Mouse (Mus musculus): ENCODE results near the gene Mecr. TPM values are rescaled to one million over a fixed set of nuclear protein-coding genes. Genes with fewer than 3 reads are reported as not detected.
A peak's percentile ranks its signal among the peaks of the same experiment; 100 is the strongest.
"Not testable (repeated sequence)": the region's sequence is repeated elsewhere in the genome, so short reads cannot be mapped to it uniquely, and the experiment has no call there.

Gene Mecr
- 52.9 and 55.0 TPM in 2 replicates for polyA plus RNA-seq (2016; fragmentation: Nextera tagmentation; extraction: Ambion mirVana)

DNA sequence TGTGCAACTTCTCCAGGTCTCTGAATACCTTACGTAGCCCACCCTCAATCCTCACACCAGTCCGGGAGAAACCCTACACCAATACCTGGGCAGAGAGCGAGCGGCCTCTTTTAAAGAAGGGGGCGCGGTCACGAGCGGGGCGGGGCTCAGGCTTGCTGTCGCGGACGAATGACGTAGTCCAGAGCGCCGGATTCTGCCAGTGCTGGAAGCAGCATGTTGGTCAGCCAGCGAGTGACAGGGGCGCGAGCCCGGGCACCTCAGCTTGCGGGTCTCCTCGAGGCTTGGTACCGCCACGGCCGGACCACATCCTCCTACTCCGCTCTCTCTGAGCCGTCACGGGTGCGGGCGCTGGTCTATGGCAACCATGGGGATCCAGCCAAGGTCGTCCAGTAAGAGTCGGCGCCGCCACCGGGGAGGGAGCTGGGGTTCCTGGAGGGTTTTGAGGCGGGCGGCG is at the start of gene Mecr:
TSS of gene Mecr (plus strand) at position 181 of the 454 bp plus-strand sequence.
- peak within 1 kb of the TSS; percentile 82 for H3K27ac ChIP-seq (replicated peaks)
- WGBS = under 1% methylated on average over 37 of the region's 37 CpGs
- peaks cover 41% of the 10 kb centered on the region for H3K4me1 ChIP-seq
- peaks cover 7% of the 10 kb centered on the region for H3K36me3 ChIP-seq (replicated peaks)
- DNase-seq (ENCODE audit: low spot score) = peak; percentile 95
- H3K27me3 ChIP-seq (replicated peaks; ENCODE audit: low read depth, poor library complexity, severe bottlenecking) = peaks cover 25% of the 10 kb centered on the region
- H3K4me3 ChIP-seq = peak within 1 kb of the TSS; percentile 100
- H3K9me3 ChIP-seq = no peaks in the 10 kb centered on the region

GRCm38 (mm10) chr4:131796312-131797080 is 46.8 kb upstream of the Mecr start:
- 82% methylated on average over 14 of the region's 14 CpGs for WGBS
- H3K4me3 ChIP-seq = no peak overlapping the region

GRCm38 (mm10) chr4:131797483-131797882 is 45.8 kb upstream of the Mecr start:
- WGBS = 79% methylated on average over 7 of the region's 7 CpGs
- Histone ChIP-seq H3K36me3 (replicated peaks) (peaks cover 34% of the 10 kb centered on the region), H3K9me3 (no peaks in the 10 kb centered on the region), H3K27me3 (replicated peaks; ENCODE audit: low read depth, poor library complexity, severe bottlenecking) (no peaks in the 10 kb centered on the region), H3K4me3 (no peak overlapping the region), H3K4me1 (peaks cover 44% of the 10 kb centered on the region), H3K27ac (replicated peaks) (peak overlapping the region; percentile 31; the same call in 1 of the 2 replicates)
- DNase-seq (ENCODE audit: low spot score) = no peak

More at GRCm38 (mm10) chr4:131796312-131797080, 46.8 kb upstream of the Mecr start:
- Histone ChIP-seq H3K27me3 (replicated peaks; ENCODE audit: low read depth, poor library complexity, severe bottlenecking) (no peaks in the 10 kb centered on the region), H3K9me3 (no peaks in the 10 kb centered on the region), H3K36me3 (replicated peaks) (peaks cover 24% of the 10 kb centered on the region), H3K4me1 (peaks cover 44% of the 10 kb centered on the region), H3K27ac (replicated peaks) (no peak overlapping the region)
- no peak for DNase-seq (ENCODE audit: low spot score)

GRCm38 (mm10) chr4:131797920-131798319 is 45.4 kb upstream of the Mecr start:
- Histone ChIP-seq H3K27me3 (replicated peaks; ENCODE audit: low read depth, poor library complexity, severe bottlenecking) (no peaks in the 10 kb centered on the region), H3K27ac (replicated peaks) (peak overlapping the region; percentile 31; the same call in 1 of the 2 replicates), H3K4me1 (peaks cover 48% of the 10 kb centered on the region), H3K4me3 (no peak overlapping the region), H3K36me3 (replicated peaks) (peaks cover 38% of the 10 kb centered on the region), H3K9me3 (no peaks in the 10 kb centered on the region)
- 56% methylated on average over 12 of the region's 12 CpGs for WGBS
- DNase-seq (ENCODE audit: low spot score) = peak; percentile 18

GRCm38 (mm10) chr4:131798968-131799367 is 44.3 kb upstream of the Mecr start:
- Histone ChIP-seq H3K9me3 (no peaks in the 10 kb centered on the region), H3K27me3 (replicated peaks; ENCODE audit: low read depth, poor library complexity, severe bottlenecking) (no peaks in the 10 kb centered on the region), H3K36me3 (replicated peaks) (peaks cover 32% of the 10 kb centered on the region), H3K4me1 (peaks cover 56% of the 10 kb centered on the region), H3K4me3 (no peak overlapping the region; the same call in 1 of the 2 replicates), H3K27ac (replicated peaks) (peak overlapping the region; percentile 37; the same call in 1 of the 2 replicates)
- WGBS = 18% methylated on average over 4 of the region's 4 CpGs
- DNase-seq (ENCODE audit: low spot score) = peak; percentile 69

DNA sequence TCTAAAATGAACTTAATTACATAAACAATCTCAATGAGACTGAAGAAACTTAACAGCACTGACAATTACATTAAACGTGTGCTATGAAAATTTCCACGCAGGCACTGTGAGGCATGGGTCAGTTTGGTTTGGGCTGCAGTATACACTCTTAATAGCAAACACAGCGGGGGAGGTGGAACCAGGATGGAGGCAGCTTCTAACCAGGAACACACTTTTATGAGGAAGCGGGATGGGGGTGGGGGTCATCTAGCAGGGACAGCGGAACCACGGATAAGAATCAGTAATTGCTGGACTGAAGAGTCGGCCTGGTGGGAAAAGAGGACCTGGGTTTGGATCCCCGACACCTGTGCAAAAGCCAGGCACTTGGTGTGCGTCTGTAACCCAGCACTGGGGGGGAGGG is 39.4 kb upstream of the Mecr start:
- no peak for DNase-seq (ENCODE audit: low spot score)
- Histone ChIP-seq H3K4me3 (no peak overlapping the region), H3K27ac (replicated peaks) (0 out of 2 replicates have a peak overlapping the region, but pooled peaks have one; percentile 19), H3K27me3 (replicated peaks; ENCODE audit: low read depth, poor library complexity, severe bottlenecking) (no peaks in the 10 kb centered on the region), H3K9me3 (no peaks in the 10 kb centered on the region), H3K36me3 (replicated peaks) (peaks cover 28% of the 10 kb centered on the region), H3K4me1 (peaks cover 35% of the 10 kb centered on the region)
- 62% methylated on average over 9 of the region's 9 CpGs for WGBS

DNA sequence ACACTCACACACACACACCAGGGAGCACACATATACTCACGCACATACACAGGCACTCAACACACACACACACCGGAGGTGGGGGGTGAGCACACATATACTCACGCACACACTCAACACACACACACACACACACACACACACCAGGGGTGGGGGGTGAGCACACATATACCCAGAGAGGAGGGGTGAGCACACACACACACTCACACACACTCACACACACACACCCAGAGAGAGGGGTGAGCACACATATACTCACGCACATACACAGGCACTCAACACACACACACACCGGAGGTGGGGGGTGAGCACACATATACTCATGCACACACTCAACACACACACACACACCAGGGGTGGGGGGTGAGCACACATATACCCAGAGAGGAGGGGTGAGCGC is 38.5 kb upstream of the Mecr start:
- H3K27ac ChIP-seq (replicated peaks); H3K4me3 ChIP-seq; H3K9me3 ChIP-seq; H3K27me3 ChIP-seq (replicated peaks; ENCODE audit: low read depth, poor library complexity, severe bottlenecking); DNase-seq (ENCODE audit: low spot score): not testable (repeated sequence)
- WGBS = 93% methylated on average over 6 of the region's 6 CpGs
- H3K4me1 ChIP-seq = peaks cover 26% of the 10 kb centered on the region
- H3K36me3 ChIP-seq (replicated peaks) = peaks cover 28% of the 10 kb centered on the region

GRCm38 (mm10) chr4:131805255-131805654 is 38.0 kb upstream of the Mecr start:
- WGBS = 83% methylated on average over 3 of the region's 3 CpGs
- no peak overlapping the region for H3K4me3 ChIP-seq
- peaks cover 24% of the 10 kb centered on the region for H3K4me1 ChIP-seq
- DNase-seq (ENCODE audit: low spot score) = no peak
- H3K36me3 ChIP-seq (replicated peaks) = peaks cover 26% of the 10 kb centered on the region
- no peaks in the 10 kb centered on the region for H3K9me3 ChIP-seq
- H3K27me3 ChIP-seq (replicated peaks; ENCODE audit: low read depth, poor library complexity, severe bottlenecking) = no peaks in the 10 kb centered on the region
- H3K27ac ChIP-seq (replicated peaks) = no peak overlapping the region

- no peaks in the 10 kb centered on the region for H3K36me3 ChIP-seq (replicated peaks)
- H3K4me3 ChIP-seq = no peak overlapping the region
- no peak for DNase-seq (ENCODE audit: low spot score)
- no peaks in the 10 kb centered on the region for H3K4me1 ChIP-seq
- no peaks in the 10 kb centered on the region for H3K9me3 ChIP-seq
- no peaks in the 10 kb centered on the region for H3K27me3 ChIP-seq (replicated peaks; ENCODE audit: low read depth, poor library complexity, severe bottlenecking)
- WGBS = 86% methylated on average over 11 of the region's 11 CpGs
- H3K27ac ChIP-seq (replicated peaks) = no peak overlapping the region
These were observed 30.8 kb upstream of the Mecr start for GRCm38 (mm10) chr4:131812458-131812857.

DNA sequence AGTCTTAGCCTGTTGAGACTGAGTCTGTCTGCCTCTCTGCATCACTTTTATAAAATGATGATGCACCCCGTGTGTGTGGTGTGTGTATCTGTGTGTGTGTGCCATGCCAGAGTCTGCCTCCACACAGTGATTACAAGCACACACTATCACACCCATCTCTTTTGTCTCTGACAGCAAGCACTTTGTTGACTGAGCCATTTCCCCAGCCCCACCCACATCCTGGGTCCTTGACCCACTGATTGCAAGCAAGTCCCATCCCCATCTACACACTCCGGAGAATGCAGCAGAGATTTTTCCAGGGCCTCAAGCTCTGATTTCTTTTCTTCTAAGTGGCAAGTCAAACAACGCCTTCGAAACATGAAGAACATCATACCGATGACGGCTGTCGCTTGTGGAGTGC is 29.5 kb upstream of the Mecr start:
- Histone ChIP-seq H3K9me3 (no peaks in the 10 kb centered on the region), H3K4me1 (0 out of 2 replicates have a peak, but pooled peaks cover 1% of the 10 kb centered on the region), H3K36me3 (replicated peaks) (peaks cover 3% of the 10 kb centered on the region), H3K27me3 (replicated peaks; ENCODE audit: low read depth, poor library complexity, severe bottlenecking) (peaks cover under 1% of the 10 kb centered on the region; the same call in 1 of the 2 replicates), H3K4me3 (no peak overlapping the region), H3K27ac (replicated peaks) (no peak overlapping the region)
- no peak for DNase-seq (ENCODE audit: low spot score)
- 91% methylated on average over 7 of the region's 7 CpGs for WGBS

- DNase-seq (ENCODE audit: low spot score) = no peak
- Histone ChIP-seq H3K27ac (replicated peaks) (no peak overlapping the region), H3K4me3 (no peak overlapping the region), H3K27me3 (replicated peaks; ENCODE audit: low read depth, poor library complexity, severe bottlenecking) (peaks cover 12% of the 10 kb centered on the region), H3K36me3 (replicated peaks) (peaks cover 14% of the 10 kb centered on the region), H3K4me1 (peaks cover 9% of the 10 kb centered on the region; the same call in 1 of the 2 replicates), H3K9me3 (no peaks in the 10 kb centered on the region)
- WGBS = 88% methylated on average over 10 of the region's 10 CpGs
These were observed 28.4 kb upstream of the Mecr start for GRCm38 (mm10) chr4:131814869-131815268.

DNA sequence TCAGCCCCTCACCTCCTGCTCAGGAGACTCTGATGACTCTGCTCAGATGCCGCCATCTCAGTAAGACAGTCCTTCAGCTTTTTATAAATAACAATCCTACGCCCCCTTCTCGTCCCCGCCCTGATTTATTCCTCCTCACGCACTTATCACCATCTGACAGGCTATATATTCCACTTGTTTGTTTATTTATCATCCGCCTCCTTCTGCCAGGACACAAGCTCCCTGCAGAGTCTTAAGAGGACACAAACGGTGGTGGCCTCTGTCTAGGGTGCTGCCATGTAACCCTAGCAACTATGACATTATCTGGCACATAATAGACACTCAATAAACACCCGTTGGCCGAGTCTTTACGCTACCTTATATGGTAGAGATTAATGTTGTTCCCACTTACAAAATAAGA is 27.5 kb upstream of the Mecr start:
- DNase-seq (ENCODE audit: low spot score) = no peak
- H3K9me3 ChIP-seq = no peaks in the 10 kb centered on the region
- H3K27me3 ChIP-seq (replicated peaks; ENCODE audit: low read depth, poor library complexity, severe bottlenecking) = peaks cover 17% of the 10 kb centered on the region
- H3K27ac ChIP-seq (replicated peaks) = no peak overlapping the region
- H3K4me1 ChIP-seq = peaks cover 18% of the 10 kb centered on the region
- no peak overlapping the region for H3K4me3 ChIP-seq
- peaks cover 20% of the 10 kb centered on the region for H3K36me3 ChIP-seq (replicated peaks)
- WGBS = 86% methylated on average over 10 of the region's 10 CpGs

GRCm38 (mm10) chr4:131818926-131819325 is 24.3 kb upstream of the Mecr start:
- no peak for DNase-seq (ENCODE audit: low spot score)
- H3K27ac ChIP-seq (replicated peaks) = no peak overlapping the region
- H3K27me3 ChIP-seq (replicated peaks; ENCODE audit: low read depth, poor library complexity, severe bottlenecking) = peaks cover 27% of the 10 kb centered on the region
- WGBS = 67% methylated on average over 23 of the region's 23 CpGs
- no peaks in the 10 kb centered on the region for H3K9me3 ChIP-seq
- peaks cover 21% of the 10 kb centered on the region for H3K36me3 ChIP-seq (replicated peaks)
- H3K4me1 ChIP-seq = peaks cover 37% of the 10 kb centered on the region
- no peak overlapping the region for H3K4me3 ChIP-seq

Data from embryonic facial prominence, embryonic 10.5 days (tissue).